Mouse (Mus musculus): Measurements from ENCODE around the gene Rpia.
A peak's percentile ranks its signal among the peaks of the same experiment; 100 is the strongest.
"Not testable (repeated sequence)": the region's sequence is repeated elsewhere in the genome, so short reads cannot be mapped to it uniquely, and the experiment has no call there.

The Rpia gene

GRCm38 (mm10) chr6:70791824-70792535, at the start of gene Rpia:
TSS of gene Rpia (minus strand) at chr6:70792232.
- peak; percentile 94 for DNase-seq (ENCODE audit: extremely low spot score, low spot score)

GRCm38 (mm10) chr6:70840281-70840680, 48.2 kb upstream of the Rpia start:
- no peak for DNase-seq (ENCODE audit: extremely low spot score, low spot score)

- no peak for DNase-seq (ENCODE audit: extremely low spot score, low spot score)
Observed at GRCm38 (mm10) chr6:70838532-70838931, 46.5 kb upstream of the Rpia start.

- DNase-seq (ENCODE audit: extremely low spot score, low spot score) = no peak
Observed at GRCm38 (mm10) chr6:70837297-70837696, 45.3 kb upstream of the Rpia start.

- DNase-seq (ENCODE audit: extremely low spot score, low spot score) = no peak
Observed at GRCm38 (mm10) chr6:70831179-70831839, 39.3 kb upstream of the Rpia start.

GRCm38 (mm10) chr6:70830552-70830951, 38.5 kb upstream of the Rpia start:
- no peak for DNase-seq (ENCODE audit: extremely low spot score, low spot score)

- no peak for DNase-seq (ENCODE audit: extremely low spot score, low spot score)
Observed at GRCm38 (mm10) chr6:70829451-70829850, 37.4 kb upstream of the Rpia start.

GRCm38 (mm10) chr6:70824987-70825337, 32.9 kb upstream of the Rpia start:
- DNase-seq (ENCODE audit: extremely low spot score, low spot score) = no peak

GRCm38 (mm10) chr6:70824085-70824986, 32.3 kb upstream of the Rpia start:
- DNase-seq (ENCODE audit: extremely low spot score, low spot score) = peak; percentile 59

GRCm38 (mm10) chr6:70823277-70823676, 31.2 kb upstream of the Rpia start:
- not testable (repeated sequence) for DNase-seq (ENCODE audit: extremely low spot score, low spot score)

GRCm38 (mm10) chr6:70822386-70822910, 30.4 kb upstream of the Rpia start:
- DNase-seq (ENCODE audit: extremely low spot score, low spot score) = no peak

GRCm38 (mm10) chr6:70821566-70821965, 29.5 kb upstream of the Rpia start:
- no peak for DNase-seq (ENCODE audit: extremely low spot score, low spot score)

- no peak for DNase-seq (ENCODE audit: extremely low spot score, low spot score)
Observed at GRCm38 (mm10) chr6:70815471-70815870, 23.4 kb upstream of the Rpia start.

- no peak for DNase-seq (ENCODE audit: extremely low spot score, low spot score)
Observed at GRCm38 (mm10) chr6:70814629-70814950, 22.6 kb upstream of the Rpia start.

GRCm38 (mm10) chr6:70813921-70814628, 22.0 kb upstream of the Rpia start:
- DNase-seq (ENCODE audit: extremely low spot score, low spot score) = no peak

- no peak for DNase-seq (ENCODE audit: extremely low spot score, low spot score)
Observed at GRCm38 (mm10) chr6:70812526-70812895, 20.5 kb upstream of the Rpia start.

- DNase-seq (ENCODE audit: extremely low spot score, low spot score) = peak; percentile 72
Observed at GRCm38 (mm10) chr6:70811557-70812525, 19.8 kb upstream of the Rpia start.

GRCm38 (mm10) chr6:70810524-70810923, 18.5 kb upstream of the Rpia start:
- no peak for DNase-seq (ENCODE audit: extremely low spot score, low spot score)

GRCm38 (mm10) chr6:70806514-70806912, 14.5 kb upstream of the Rpia start:
- DNase-seq (ENCODE audit: extremely low spot score, low spot score) = no peak

GRCm38 (mm10) chr6:70805820-70806513, 13.9 kb upstream of the Rpia start:
- DNase-seq (ENCODE audit: extremely low spot score, low spot score) = peak; percentile 74

Data from neural tube, embryonic 10.5 days (tissue).